Mouse (Mus musculus): ENCODE measurements around the gene Itgb3.
A peak's percentile ranks its signal among the peaks of the same experiment; 100 is the strongest.
"Not testable (repeated sequence)": the region's sequence is repeated elsewhere in the genome, so short reads cannot be mapped to it uniquely, and the experiment has no call there.

The Itgb3 gene

DNA sequence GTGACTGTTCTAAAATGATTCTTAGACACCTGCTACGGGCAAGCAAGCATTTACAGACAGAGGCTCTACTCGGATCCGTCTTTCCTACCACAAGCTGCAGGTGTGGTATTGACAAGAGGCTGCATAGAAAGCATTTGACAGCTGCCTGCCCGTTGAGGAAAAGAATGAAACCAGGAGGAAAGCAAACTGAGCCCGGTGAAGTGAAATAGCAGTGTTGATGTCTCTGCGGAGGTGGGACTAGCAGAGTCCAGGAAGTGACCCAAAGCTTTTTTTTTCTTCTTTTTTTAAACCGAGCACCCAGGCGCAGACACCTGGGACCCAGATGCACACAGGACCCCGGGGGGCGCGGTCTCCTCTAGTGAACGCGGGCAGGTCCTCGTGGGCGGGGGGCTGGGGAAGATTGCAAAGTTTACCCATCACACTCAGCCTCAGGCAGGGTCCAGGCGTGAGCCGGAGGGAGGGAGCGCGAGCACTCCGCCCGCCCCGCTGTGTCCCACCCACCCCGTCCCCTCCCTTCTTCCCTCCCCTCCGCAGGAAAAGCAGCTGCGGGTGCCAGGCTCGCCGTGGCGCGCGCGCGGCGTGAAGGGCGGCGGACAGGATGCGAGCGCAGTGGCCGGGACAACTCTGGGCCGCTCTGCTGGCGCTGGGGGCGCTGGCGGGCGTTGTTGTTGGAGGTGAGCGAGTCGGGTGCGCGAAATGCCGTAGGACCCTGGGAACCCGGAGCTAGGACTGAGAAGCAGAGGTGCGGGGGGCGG is at the start of gene Itgb3:
Gene Itgb3 (plus strand): TSS at position 510 of the 755 bp plus-strand sequence.
- peak; percentile 74 for DNase-seq (ENCODE audit: low read depth, low spot score)

DNA sequence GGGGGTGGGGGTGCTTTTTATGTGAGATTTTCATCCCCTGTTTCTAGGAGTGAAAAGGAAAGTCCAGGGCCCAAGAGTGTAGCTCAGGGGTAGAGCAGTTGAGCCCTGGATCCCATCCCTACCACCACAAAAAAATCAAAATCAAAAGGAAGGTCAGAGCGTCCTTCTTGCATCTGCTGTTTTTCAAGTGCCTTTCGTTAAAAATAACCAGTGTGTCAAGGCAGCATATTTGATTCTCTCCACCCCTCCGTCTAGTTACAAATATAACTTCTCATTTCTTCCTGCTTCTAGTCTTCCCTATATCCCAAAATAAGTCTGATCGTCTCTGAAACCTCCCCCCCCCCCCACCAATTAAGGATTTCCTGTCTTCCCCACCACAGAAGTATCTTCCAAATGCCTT is 49.7 kb upstream of the Itgb3 start:
- no peak for DNase-seq (ENCODE audit: low read depth, low spot score)

DNA sequence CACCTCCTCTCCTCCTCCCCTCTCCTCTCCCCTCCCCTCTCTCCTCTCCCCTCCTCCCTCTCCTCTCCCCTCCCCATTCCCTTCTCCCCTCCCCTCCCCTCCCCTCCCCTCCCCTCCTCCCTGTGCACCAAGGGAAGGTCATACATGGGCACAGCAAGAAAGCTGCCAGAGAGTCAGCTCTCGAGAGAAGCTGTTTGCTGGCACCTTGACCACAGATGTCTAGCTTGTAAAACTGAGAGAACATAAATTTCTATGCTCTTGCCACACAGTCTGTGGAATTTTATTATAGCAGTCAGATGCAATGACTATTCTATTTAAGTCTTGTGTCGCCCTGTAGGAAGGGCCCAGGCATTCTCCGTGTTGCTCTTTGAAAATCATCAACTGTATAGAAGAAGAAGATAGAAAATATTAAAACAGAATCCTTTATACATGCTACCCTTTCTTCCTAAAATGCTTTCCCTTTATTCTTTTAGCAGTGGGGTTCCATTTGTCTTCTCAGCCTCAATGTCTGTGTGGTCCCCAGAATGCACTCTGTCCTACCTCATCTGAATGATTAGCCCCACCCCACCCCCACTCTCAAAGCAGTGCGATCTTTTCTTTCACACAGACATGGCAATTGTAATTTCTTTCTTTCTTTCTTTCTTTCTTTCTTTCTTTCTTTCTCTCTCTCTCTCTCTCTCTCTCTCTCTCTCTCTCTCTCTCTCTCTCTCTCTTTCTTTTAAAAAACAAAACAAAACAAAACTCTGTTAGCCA is 49.0 kb upstream of the Itgb3 start:
- no peak for DNase-seq (ENCODE audit: low read depth, low spot score)

DNA sequence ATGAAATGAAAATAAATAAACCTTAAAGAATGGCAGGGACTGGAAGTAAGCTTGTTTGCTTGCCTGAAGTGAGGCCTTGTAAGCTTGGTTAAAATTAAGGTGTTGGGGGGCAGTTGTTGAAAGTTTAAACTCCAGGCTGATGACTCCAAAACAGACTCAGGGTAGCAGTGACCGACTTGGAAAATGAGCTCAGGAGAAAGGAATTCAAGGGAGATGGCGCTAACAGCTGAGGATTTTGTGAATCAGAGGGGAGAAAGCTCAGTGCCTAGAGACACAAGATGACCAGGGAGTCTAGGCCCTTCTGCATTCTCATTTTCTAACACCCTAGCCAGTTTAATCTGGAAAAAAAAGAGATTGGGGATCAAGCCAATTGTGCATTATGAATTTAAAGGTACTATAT is 46.8 kb upstream of the Itgb3 start:
- no peak for DNase-seq (ENCODE audit: low read depth, low spot score)

DNA sequence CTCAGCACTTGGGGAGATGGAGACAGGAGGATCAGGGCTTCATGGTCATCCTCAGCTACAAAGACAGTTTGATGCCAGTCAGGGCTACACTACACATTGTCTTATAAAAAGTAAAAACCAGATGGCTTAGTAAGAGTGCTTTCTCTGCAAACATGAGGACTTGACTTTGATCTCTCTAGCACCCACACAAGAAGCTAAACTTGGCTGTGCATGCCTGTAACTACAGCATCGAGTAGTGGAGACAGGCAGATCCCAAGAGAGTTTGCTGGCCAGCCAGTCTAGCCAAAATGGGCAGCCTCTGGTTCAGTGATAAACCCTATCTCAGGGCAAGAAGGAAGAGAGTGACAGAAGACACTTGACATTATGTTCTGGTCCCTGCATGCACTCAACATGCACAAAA is 44.3 kb upstream of the Itgb3 start:
- DNase-seq (ENCODE audit: low read depth, low spot score): no peak

DNA sequence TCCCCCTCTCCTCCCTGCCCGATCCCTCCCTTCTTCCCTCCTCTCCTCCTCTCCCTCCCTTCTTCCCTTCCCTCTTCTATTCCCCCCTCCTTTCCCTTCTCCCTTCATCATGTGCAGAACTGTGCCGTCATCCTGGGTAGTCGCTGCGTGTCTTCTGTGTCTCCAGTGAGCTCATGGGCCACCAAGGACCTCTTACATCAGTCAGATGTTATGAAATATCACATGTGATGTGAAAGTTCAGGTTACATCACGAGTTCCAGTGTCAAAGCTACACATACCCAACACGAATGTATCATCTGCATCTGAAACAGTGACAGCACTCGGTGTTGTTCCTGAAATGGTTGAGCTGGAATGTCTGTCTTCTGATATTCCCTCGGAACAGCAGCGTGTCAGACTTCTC is 42.6 kb upstream of the Itgb3 start:
- no peak for DNase-seq (ENCODE audit: low read depth, low spot score)

DNA sequence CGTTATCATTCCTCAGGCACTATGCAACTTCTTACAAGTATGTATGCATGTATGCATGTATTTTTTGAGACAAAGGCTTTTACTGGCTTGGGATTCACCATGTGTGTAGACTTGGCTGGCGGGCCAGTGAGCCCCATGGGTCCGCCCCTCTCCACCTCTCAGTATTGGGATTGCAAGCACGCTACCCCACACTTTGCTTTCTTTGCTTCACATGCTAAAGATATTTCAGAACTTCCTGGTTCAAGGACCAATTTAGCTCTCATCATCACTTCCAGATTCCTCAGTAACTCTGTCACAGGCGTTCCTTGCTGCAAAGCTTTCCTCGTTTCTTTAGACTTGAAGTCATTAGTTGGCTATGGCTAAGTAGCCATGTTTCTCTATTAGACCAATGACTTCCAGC is 41.7 kb upstream of the Itgb3 start:
- no peak for DNase-seq (ENCODE audit: low read depth, low spot score)

DNA sequence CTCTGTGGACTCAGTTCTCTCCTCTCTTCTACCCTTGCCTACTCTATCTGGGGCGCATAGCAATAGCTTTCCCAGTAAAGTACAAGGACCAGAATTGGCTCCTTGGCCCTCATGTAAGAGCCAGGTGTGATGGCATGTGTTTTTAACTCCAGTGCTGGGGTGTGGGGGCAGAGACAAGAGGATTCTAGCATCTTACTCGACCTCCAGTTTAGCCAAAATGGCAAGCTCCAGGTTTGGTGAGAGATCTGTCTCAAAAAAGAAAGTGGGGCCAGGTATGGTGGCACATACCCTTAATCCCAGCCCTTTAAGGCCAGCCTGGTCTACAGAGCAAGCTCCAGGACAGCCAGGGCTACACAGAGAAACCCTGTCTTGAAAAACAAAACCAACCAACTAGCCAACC is 41.0 kb upstream of the Itgb3 start:
- no peak for DNase-seq (ENCODE audit: low read depth, low spot score)

DNA sequence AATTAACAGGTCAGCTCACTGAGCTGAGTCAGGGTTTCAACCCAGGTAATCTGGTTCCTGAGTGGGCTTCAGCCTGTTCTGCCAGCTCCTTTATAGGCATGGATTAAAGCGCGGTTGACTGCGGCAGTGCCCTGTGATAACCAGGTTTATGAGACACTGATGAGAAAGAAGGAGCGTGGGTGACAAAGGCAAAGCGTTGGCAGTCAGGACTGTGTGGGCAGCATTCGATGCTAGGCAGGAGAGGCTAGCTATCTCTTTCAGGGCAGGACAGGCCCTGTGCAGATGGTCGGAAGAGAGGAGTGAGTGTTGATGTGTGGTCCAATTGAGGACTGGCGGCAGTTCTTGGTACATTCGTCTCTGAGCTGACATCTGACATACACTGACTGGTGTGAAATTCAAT is 40.1 kb upstream of the Itgb3 start:
- no peak for DNase-seq (ENCODE audit: low read depth, low spot score)

DNA sequence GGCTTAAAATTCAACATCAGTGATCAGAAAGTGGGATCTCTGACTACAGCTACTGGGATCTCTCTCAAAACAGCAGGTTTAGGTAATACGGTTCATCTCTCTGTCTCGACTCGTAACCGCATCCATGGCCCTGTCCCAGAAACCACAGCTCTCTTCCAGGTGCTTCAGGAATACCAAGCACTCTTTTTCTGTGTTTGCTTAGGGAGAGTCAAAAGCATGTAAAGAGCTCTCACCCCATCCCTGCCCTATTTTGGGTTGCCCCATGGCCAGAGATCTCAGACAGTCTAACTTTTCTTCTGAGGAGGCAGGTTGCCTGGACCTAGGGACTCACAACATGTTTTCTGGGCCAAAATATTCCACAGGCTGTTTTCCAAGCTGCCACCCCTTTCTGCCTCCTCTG is 39.5 kb upstream of the Itgb3 start:
- DNase-seq (ENCODE audit: low read depth, low spot score): no peak

DNA sequence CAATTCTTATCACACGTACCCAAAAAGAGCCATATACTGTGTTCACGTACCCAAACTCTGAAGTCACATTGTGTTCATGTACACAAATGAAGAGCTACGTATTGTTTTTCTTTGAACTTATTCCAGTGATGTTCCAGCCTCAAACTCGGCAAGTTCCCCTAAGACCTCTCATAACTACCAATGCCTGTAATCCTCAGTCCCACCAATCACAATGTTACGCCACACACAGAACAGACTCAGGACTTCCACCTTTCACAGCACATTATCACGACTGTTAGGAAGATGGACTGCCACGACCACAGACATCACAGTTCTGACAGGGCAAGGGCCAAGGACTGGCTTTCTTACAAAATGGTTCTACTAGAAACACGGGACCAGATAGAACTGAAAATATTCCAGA is 37.3 kb upstream of the Itgb3 start:
- not testable (repeated sequence) for DNase-seq (ENCODE audit: low read depth, low spot score)

DNA sequence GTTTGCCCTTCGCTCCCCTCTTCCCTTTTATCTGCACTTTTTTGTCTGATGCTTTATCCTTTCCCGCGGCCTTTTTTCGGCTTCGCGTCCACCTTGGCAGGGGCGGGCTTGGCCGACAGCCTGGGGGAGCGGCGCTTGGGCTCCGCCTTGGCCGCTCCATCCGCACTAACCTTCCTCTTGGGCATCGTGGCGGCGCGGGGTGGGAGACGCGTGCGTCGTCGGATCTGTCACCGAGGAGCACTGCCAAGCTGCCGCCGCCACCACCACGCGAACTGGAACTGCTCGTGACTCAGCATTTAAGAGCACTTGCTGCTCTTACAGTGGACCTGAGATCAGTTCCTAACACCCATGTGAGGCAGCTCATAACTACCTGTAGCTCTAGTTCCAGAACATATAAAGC is 36.4 kb upstream of the Itgb3 start:
- peak; percentile 38 for DNase-seq (ENCODE audit: low read depth, low spot score)

DNA sequence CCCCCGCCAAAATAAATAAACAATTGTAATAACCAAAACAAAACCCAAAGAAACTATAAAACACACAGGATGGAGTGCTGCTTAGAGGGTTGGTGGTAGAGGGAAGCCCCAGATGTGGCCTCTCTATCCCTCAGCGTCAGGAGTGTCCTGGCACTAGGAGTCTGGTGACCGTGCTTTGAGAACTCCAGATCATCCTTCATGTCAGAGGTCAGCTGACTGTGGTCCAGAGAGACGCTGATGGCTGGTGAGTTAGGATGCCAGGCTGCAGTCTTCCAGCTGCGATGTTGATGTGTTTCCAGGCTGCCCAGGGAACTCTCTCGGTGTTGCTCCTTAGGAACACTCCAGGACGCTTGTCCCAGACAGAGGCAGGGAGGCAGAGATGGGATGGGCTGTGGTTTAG is 35.7 kb upstream of the Itgb3 start:
- no peak for DNase-seq (ENCODE audit: low read depth, low spot score)

DNA sequence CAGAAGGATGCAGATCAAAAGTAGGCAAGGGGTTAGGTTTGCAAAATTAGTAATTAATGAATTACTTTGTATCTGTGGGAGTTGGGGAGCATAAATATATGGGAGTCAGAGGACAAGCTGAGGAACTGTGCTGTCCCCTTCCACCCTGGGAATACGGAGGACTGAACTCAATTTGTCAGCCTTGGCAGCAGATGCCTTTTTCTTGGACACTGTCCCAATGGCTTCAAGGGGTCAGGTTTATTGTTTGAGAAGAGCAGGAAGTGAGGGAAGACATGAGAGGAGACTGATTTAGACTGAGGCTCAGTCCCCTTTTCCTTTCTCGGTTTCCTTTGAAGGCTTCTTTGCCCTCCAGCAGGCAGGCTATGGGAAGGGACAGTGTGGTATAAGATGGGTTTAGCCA is 35.2 kb upstream of the Itgb3 start:
- no peak for DNase-seq (ENCODE audit: low read depth, low spot score)

DNA sequence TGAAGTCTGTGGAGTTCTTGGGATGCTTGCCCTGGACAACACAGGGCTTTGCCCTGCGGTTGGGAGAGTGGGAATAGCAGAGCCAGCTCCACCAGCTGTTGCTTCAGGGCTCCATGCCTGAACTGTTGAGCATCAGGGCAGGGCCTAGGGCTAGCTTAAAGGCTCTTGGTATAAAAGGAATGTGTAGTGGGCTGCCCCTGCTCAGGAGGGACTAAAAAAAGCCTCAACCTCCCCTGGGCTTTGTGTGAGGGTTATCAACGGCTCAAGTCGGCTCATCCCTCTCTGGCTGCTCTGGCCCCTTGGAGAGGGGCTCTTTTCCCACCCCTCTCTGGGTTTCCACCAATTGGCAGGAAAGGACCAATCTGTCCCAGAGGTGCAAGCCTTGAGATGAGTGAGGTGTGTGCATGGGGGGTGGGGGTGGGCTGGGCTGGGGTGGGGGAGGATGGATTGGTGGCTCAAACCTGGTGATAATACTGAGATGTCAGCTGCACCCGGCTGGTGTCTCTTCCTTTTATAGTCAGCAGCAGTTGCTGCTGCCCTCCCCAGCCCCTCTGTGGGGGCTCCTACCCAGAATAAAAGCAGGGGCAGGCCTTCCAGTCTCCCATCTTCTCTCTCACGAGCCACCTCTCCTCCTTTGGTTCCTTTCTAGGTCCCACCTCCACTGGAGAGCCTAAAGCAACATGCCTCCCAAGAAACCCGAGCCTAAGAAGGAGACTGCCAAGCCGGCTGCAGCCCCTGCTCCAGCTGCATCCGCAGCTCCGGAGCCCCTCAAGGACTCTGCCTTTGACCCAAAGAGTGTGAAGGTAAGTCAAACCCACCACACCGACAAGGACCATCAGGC is 30.8 kb upstream of the Itgb3 start:
- no peak for DNase-seq (ENCODE audit: low read depth, low spot score)

DNA sequence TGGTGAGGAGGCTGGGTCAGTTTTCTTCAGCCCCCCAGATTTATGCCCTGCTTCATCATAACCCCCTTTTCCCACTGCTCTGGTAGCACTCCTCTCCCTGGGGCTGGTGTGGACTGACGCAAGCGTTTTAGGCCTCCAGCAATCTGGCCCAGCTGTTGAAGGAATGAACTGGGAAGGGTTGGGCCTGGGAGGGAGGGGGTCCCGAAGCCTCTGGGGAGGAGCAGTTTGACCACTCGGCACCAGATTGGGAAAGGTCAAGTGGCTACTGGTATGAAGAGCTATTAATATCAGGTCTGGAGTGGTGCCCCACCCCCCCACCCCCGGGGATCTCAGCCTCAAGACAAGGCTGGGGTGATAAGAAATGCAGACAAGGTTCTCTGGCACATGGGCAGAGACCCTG is 29.7 kb upstream of the Itgb3 start:
- no peak for DNase-seq (ENCODE audit: low read depth, low spot score)

DNA sequence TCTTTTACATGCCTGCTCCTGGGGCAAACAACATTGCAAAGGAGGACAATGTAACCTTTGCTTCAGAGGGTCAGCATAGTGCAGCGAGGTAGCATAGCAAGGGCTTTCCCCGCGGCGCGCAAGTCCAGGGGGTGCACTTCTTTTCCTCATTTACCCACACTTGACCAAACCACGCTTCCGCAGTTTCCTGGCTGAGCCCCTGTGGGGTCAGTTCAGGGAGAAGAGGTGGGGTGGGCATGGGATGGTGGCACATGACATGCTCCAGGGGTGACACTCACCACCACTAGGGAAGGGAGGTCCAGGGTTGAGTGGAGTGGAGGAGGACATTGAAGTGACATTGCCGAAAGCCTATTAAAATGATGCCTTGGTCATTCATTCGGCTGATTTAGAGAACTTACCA is 28.7 kb upstream of the Itgb3 start:
- no peak for DNase-seq (ENCODE audit: low read depth, low spot score)

DNA sequence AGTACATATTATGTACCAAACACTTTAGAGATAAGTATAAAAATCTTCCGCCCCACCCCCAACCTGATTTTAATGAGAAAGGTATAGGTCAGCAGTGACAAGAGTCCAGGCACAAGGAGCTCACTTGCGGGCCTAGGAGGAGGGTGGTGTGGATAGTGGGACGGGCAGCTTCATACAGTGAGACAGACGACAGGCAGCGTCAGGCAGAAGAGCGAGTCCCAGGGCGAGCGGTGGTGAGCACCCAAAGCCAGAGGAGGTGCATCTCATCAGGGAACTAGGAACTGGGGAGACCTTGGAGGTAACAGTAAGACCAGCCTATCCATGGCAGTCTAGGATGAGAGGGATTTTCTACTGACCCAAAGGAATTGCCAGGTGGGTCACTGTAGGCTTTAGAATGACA is 28.2 kb upstream of the Itgb3 start:
- no peak for DNase-seq (ENCODE audit: low read depth, low spot score)

DNA sequence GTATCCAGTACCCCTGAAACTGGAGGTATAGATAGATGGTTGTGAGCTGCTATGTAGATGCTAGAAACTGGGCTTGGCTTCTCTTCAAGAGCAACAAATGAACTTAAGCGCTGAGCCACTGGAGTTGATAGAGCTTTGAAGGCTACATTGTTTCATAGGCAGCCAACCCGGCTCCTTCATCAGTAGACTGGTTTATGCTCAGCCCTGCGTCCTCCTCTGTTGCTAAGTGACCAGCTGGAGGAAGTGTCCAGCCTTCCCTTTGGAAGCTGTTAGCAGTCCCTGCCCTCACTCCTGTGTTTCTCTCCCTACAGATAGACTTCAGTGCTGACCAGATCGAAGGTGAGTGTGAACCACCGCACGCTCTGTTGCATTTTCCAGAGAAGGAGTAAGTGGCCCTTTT is 27.7 kb upstream of the Itgb3 start:
- DNase-seq (ENCODE audit: low read depth, low spot score): no peak

DNA sequence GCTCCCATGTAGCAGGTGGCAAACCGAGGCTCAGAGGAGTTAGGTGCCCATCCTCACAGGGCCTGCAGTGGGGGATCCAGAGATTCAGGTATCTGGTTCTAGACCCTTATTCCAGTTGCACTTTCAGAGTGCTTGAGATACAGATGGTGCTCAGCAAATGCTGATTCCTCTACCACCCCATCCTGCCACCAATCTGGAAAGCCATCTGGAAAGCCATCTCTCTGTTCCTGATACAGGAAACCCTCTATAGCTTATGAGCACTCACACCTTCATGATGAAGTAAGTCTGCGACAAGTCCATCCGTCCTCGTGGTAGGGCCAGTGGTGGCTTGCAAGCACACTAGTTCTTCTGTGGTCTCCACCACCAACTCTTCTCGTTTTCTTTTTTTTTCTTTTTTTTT is 27.2 kb upstream of the Itgb3 start:
- no peak for DNase-seq (ENCODE audit: low read depth, low spot score)

DNA sequence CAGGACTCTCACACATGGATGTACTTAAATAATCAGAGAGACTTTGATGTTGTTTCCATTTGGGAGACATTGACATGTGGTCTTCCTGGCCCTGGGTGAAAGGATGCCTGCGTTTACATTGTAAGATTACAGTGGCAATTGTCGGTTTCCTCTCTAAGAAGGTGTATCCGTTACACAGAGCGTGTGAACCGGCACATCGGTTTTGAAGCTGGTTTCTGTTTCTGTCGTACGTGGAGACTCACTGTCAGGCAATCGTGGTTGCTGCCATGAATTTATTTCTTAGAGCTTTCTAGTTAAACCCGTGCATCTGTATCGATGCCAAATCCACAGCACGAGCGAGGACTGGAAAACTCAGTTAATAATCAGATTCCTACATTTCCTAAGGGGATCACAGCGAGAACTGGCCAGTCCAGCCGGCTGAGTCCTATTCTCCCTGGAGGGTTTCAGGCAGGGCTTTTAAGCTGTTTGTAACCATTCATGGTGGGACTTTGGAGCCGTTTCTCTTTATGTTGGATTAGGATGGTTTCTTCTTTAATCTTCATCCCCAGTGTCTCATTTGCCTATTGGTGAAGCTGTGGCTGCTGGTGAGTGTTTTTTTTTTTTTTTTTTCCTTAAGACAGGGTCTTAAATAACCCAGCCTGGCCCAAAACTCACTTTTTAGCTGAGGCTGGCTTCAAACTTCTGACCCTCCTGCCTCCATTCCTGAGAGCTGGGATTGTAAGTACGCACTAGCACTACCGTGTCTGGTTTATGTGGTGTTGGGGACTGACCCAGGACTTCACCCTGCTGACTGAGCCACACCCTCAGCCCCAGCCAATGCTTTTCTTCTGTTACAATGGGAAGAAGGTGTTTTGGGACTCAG is 26.1 kb upstream of the Itgb3 start:
- DNase-seq (ENCODE audit: low read depth, low spot score): no peak

DNA sequence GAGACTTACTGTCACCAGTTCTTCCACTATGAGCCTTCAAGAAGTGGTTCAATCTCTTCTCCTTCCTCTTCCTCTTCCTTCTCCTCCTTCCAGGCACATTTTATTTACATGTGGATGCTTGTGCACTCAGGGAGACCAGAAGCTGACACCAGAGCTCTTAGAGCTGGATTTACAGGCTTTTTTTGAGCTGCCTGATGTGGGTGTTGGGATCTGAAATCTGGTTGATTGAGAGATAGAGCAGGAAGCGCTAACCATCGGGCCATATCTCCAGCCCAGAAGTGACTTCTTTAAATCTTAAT is 25.5 kb upstream of the Itgb3 start:
- DNase-seq (ENCODE audit: low read depth, low spot score): no peak

Measured in mesoderm, embryonic 11.5 days (tissue).